Mouse (Mus musculus) thymus, adult 18-20 months (tissue): Measurements from ENCODE around the gene Ube3a.

ENCODE experiments used
- DNase-seq, 2 experiments: peaks; one replicate each; pipeline ENCODE4 v3.0.0; 2022; ENCODE audit warnings: mixed read lengths in 2 of 2

Ube3a gene

DNA sequence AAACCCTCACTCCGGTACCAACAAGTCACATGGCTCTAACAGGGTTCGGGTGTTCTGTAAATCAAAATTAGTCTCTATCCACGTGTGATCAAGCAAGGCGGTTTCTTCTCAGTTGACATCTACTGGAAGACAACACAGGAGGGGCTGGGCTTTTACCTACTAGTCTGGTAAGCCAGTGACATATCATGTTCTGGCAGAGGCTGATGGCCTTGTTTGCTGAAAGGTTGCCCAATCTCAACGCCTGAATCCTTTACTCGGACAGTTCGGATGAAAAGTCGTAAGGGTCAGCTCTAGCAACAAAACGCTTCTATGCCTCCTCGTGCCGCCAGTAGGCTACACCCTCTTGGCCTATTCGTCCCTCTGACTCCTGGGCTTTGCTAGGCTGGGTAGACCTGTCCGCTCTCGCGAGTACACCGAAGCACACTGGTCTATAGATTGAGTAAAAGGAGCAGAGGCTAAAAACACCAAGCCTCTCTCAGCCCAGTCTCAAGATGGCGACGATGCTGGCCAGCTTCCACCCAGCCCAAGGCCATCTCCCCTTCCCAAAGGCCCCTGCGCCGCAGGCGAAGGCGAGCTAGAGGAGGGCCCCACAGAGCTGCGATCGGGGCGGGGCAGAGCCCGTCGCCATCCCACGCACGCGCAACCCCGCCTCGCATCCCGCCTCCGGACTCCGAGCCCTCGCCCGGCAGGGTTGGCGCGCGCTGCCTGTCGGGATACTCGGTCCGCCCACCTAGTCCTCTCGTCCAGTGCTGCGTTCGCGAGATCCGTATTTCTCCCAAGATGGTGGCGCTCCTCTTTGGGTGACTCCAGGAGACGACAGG lies at the start of gene Ube3a:
TSS of gene Ube3a (plus strand) at position 706 of the 821 bp plus-strand sequence.
- DNase-seq = peak; percentile 94 to 95

DNA sequence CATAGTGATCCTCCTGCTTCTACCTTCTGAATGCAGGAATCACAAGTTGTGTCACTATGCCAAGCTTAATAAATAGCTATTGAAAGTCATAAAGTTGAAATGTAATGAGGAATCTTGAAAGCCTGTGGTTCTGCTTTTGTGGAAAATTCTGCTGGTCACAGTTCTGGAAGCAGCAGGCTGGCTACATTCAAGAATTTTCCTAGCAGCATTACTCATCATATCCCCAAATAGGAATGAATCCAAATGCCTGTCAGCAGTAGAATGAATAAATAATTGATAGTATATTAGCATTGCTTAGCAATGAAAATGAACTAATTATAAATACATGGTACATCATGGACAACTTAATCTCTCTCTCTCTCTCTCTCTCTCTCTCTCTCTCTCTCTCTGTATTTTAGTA lies 35.7 kb upstream of the Ube3a start:
- no peak for DNase-seq

DNA sequence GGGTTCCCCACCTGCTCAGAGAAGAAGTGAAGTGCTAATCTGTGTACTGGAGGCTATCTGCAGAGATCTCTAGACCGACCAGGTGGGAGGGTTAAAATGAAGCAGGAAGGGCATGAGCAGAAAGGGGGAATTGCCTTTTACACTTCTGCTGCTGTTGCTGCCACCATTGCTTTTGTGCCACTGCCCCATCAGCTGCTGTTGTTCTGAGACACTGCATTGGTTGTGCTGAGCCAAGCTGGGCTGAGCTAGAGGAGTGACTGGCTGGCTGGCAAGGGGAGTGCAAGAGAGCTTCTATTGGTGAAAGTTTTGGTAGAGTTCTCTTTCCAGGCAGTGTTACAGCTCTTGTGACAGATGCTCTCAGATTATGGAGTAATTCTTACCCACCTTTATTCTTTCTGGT lies 13.6 kb upstream of the Ube3a start:
- no peak for DNase-seq

DNA sequence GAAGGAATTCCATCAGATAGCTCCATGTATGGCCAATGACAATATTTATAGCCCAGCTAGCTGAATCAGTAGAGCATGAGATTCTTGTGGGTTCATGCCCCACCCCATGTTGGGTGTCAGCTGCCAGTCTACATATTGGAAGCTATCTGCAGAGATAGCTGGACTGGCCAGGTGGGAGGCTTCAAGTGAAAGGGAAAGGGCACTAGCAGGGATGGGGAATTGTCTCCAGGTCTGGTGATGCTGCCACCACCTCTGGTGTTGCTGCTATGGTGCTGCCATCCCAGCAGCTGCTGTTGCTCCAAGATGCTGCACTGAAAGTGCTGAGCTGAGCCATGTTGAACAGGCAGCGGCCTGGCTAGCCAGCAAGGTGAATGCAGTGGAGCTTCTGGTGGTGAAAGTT lies 7.3 kb upstream of the Ube3a start:
- DNase-seq = no peak

DNA sequence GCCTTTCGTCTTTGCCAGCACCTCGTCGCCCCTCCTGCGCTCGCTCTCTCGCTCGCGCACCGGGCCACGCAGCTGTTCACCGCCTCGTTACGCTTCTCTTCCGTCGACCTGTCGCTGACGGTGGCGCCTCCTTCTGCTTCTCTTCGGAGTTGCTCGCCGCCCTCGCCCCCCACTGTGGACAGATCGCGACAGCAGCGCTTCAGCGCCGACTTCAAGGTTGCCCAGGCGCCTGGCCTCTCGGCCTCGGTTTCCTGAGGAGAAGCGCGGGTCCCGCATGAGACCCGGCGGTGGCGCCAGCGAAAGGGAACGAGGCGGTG lies 274 bp downstream of the Ube3a start:
- peak in 1 of 2 experiments; percentile 76 for DNase-seq

DNA sequence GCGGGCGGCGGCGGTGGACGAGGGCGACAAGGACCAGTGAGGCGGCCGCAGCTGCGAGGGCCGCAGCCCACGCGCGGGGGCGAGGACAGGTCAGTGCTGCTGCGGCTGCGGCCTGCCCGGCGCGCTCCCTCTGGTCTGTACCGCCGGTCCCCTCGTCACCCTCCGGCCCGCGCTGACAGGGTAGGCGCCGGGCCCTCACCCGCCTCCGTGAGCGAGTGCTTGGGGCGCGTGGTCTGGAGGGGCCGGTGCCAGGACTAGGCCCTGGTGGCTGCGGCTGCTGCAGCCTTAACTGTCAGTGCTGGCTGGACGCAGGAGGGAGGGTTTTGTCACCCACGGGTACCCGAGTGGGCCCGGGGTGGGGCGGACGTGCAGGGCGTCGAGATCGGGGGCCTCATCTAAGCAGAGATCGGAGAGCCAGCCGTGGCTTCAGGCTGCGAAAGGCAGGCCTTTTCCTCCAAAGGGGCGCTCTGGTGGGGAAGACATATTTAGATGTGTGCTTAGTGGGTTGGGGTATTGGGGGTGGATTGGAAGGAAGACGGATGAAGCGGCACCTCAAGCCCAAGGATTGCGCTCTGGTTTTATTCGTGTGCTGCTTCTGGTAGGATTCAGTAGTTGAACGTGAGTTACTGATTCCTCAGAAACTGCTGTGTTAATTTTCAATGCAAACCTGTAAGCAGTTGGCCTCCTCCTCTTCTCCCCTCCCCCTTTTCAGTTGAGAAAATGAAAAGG lies 797 bp downstream of the Ube3a start:
- DNase-seq = peak; percentile 54 to 61

DNA sequence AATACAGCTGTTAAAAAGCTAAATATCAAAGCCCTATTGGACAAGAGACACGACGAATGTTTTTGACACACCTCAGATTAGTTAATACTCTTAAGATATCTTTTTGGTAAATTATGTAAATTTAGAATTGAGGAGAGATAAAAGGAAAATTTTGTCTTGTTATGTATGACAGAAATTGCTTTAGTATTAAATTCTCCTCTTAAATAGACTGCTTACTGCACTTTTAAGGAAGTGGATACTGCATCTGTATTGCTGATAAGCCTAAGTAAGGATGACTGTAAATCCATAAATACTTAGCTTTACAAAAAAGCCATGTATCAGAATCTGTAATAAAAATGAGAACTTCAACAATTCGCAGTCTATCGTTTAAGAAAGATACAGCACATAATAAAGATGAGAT lies 1.8 kb downstream of the Ube3a start:
- no peak for DNase-seq

DNA sequence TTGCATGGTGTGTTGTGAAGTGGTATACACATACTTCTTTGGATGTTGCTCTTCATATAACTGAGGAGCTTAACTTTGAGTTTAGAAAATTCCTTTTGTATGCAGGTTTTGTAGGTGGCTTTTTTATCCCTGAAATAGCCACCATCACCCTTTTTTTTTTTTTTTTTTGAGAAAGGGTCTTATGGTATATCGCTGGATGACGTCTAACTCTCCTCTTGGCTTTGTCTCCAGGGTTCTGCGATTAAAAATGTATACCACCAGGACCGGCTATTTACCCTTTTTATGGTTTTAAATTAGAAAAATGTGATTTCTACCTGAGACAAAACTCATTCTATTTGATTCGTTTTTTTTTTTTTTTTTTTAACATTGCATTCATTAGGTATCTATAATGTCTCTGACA lies 2.2 kb downstream of the Ube3a start:
- no peak for DNase-seq

DNA sequence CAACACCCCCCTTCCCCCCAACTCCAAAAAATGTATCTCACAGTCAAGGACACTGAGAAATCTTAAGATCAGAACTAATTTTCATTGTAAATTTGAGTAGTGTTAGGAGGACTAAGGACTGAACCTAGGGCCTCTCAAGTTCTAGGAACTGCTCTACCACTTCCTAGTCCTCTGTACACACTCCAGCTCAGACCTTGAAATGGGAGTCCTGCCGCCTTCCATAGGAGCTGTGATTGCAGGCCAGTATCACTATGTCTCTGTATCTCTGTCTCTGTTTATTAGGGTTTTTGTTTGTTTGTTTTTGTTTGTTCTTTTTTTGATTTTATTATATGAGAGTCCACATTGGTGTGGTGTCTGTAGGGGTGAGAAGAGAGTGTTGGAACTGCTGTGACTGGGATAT lies 3.4 kb downstream of the Ube3a start:
- DNase-seq = no peak

DNA sequence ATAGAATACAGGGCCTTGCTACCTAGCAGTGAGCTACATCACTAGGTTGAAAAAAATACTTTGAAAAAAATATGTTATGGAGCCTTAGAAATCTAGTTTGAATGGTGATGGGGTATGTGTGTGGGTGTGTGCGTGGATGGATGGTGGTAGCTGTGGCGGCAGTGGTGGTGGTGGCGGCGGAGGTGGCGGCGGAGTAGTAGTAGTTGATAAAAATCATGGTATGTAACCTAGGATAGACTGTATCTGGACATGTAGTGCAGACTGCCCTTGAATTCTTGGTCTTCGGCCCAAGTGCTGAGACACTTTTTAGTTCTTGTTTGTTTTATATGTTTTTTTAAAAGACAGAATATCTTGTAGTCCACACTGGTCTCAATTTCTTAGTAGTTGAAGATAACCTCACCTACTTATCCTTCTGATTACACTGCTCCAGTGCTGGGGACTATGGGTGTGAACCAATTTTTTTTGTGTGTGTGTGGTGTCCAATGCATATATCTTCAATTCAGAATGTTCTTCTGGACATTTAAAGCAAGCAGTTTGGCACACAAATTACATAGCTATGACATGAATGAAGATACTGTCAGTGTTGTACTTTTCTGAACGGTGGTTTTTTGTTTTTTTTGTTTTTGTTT lies 6.3 kb downstream of the Ube3a start:
- DNase-seq = no peak

DNA sequence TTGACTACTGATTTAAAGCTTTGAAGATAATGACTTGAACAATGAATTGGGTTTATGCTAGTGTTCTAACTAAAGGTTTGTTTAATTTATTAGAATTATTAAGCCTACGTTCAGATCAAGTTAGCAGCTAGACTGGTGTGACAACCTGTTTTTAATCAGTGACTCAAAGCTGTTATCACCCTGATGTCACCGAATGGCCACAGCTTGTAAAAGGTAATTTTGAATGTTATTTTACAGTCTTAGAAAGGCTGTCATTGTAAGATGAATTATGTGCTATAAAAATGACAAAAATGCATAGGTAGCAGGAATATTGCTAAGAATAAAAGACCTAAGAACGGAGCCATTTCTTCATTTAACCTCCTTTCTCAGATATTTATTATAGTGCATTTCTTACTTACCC lies 14.7 kb downstream of the Ube3a start:
- DNase-seq = no peak

DNA sequence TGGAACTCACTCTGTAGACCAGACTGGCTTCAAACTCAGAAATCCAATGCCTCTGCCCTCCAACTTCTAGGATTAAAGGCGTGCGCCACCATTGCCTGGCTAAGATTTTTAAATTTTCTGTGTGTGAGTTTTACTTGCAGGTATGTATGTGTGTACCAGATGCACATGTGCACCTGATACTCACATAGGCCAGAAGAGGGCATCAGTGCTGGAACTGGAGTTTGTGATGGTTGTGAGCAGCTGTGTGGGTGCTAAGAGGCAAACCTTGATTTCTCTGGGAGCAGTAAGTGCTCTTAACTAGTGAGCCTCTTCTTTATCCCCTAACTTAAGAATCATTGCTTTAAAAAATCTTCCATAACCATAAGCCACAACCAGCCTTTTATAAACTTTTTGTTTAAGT lies 17.0 kb downstream of the Ube3a start:
- no peak for DNase-seq

DNA sequence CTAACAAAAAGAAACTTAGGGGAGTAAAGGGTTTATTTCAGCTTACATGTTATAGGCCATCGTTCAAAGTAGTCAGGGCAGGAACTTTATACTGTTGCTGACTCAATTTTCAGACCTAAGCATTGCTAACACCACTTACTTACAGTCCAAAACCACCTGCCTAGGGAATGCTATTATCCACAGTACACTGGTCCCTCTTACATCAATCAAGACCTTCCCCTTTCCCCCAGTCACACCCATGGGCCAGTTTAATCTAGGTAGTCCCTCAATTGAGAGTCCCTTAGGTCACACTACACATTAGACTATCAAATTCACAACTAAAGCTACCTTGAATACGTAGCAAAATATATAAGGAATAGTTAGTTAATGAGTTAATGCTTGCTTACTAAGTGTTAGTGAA lies 24.8 kb downstream of the Ube3a start:
- no peak for DNase-seq

DNA sequence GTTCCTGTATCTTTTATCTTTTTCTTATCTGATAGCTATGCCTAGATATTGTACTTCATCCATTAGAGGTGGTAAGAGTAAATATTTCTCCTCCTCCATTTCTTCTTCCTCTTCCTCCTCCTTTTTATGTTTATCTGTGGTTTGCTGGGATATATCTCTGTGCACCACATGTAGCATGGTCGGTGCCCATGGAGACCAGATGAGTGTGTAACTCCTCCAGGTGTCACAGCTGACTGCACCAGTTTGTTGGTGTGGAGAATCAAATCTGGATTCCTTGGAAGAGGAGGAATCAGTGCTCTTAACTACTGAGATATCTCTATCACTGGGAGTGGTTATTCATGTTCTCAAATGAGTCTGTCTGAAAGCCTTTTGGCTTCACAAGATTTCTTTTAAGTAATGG lies 37.0 kb downstream of the Ube3a start:
- DNase-seq = no peak

DNA sequence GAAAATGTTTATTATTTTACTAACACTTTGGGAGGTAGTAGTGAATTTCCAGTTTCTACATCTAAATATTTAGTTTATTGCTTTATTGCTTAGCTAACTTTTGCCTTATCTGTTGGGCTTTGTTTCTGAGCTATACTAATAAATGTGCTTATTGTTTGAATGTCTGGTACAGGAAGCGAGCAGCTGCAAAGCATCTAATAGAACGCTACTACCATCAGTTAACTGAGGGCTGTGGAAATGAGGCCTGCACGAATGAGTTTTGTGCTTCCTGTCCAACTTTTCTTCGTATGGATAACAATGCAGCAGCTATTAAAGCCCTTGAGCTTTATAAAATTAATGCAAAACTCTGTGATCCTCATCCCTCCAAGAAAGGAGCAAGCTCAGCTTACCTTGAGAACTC lies 43.2 kb downstream of the Ube3a start:
- DNase-seq = no peak

DNA sequence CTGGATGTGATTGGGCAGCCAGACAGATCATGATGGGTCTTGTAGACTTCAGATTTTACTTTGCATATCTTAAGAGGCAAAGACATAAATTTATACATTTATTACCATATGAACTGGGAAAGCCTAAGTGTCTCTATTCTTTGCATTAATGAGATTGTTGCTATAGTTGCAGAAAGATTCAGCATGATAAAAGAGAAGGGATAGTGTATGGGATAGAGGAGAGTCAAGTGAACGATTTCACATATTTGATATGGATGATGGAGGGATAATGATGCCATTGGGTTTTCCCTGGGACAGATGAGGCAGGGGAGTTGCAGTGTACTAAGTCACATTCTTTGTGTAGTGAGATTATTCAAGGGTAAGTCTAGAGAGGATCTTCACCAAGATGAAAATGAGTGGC lies 84.0 kb downstream of the Ube3a start:
- no peak for DNase-seq

DNA sequence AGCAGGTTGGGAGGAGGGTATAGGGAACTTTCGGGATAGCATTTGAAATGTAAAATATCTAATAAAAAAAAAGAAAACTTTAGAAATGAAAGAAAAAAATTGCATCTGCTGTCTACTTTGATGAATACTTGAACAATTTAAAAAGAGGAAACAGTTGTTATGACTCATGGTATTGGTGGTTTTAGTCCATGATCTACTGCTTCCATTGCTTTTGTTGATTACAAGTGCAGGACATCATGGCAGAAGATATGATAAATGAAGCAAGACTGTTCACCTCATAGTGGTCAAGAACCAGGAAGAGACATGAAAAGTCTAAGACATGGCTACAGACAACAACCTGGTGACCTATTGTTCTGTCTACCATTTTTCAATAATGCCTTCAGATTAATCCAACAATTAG lies 94.2 kb downstream of the Ube3a start:
- DNase-seq = no peak
